Mouse (Mus musculus): ENCODE data around the gene Fcgr1. TPM values are rescaled to one million over a fixed set of nuclear protein-coding genes. Genes with fewer than 3 reads are reported as not detected.
"Not testable (repeated sequence)": the region's sequence is repeated elsewhere in the genome, so short reads cannot be mapped to it uniquely, and the experiment has no call there.

Gene Fcgr1
- total and polyA plus RNA-seq, 2 experiments from 2014 or later, result 1.5 to 5.7 TPM

DNA sequence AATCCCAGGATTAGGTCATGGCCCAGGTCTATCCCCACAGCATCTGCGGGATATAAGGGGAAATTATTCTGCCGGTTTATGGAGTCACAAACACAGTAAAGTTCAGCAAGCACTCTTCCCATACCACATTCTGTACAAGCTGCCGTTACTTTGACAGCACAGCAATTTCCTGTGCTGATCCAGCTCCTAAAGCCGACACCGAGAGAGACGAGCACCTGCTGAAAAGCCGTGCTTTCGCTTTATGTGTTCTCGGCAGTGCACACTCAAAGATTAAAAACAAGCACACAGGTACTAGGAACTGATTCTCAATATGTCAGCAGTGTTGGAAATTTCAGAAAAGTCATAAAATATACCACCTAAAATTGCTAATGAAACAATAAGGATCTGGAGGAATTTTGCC lies 12.7 kb upstream of the Fcgr1 start:
- Histone ChIP-seq H3K27ac (ENCODE audit: low read depth, low read length) (no peak overlapping the region), H3K4me1 (ENCODE audit: insufficient read depth) (no peaks in the 10 kb centered on the region), H3K9me3 (ENCODE audit: low read length) (no peaks in the 10 kb centered on the region), H3K36me3 (ENCODE audit: insufficient read depth) (no peaks in the 10 kb centered on the region), H3K9ac (no peak overlapping the region), H3K4me3 (ENCODE audit: low read depth, low read length) (no peak overlapping the region), H3K27me3 (ENCODE audit: insufficient read depth, low read length) (peaks cover 5% of the 10 kb centered on the region; the same call in 1 of the 2 replicates), H3K4me2 (ENCODE audit: low read depth) (no peak overlapping the region)
- DNase-seq (no peak), ATAC-seq (no peak)
- no peak for TF ChIP-seq CTCF (IDR thresholded peaks at IDR 0.05; ENCODE audit: low read depth)
- 79% methylated on average over 9 of the region's 9 CpGs for WGBS

DNA sequence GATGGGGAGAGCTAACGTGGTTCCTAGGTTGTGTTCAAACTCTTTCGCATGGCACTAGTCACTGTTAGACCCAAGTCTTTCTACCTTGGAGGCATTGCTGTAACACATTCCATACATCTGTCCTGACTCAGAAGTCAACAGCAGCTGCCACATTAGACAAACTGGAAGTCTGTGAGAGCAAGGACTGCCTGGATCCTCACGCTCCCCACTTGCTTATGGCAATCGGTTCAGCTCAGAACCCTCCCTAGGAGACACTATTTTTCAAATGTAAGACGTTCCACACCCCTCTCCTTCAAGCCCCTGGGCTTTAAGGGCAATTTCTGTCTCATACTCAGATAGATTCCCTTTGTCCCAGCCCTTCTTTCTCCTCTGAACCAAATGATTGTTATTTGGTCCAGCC lies 8.3 kb upstream of the Fcgr1 start:
- no peak for DNase-seq
- ATAC-seq, result no peak
- H3K36me3 ChIP-seq (ENCODE audit: insufficient read depth), result no peaks in the 10 kb centered on the region
- H3K4me1 ChIP-seq (ENCODE audit: insufficient read depth), result no peaks in the 10 kb centered on the region
- H3K4me3 ChIP-seq (ENCODE audit: low read depth, low read length), result no peak overlapping the region
- TF ChIP-seq CTCF (IDR thresholded peaks at IDR 0.05; ENCODE audit: low read depth), result no peak
- peaks cover 5% of the 10 kb centered on the region; the same call in 1 of the 2 replicates for H3K27me3 ChIP-seq (ENCODE audit: insufficient read depth, low read length)
- no peak overlapping the region for H3K27ac ChIP-seq (ENCODE audit: low read depth, low read length)
- no peak overlapping the region for H3K4me2 ChIP-seq (ENCODE audit: low read depth)
- WGBS, result 84% methylated on average over 5 of the region's 5 CpGs
- no peak overlapping the region for H3K9ac ChIP-seq
- H3K9me3 ChIP-seq (ENCODE audit: low read length), result no peaks in the 10 kb centered on the region

DNA sequence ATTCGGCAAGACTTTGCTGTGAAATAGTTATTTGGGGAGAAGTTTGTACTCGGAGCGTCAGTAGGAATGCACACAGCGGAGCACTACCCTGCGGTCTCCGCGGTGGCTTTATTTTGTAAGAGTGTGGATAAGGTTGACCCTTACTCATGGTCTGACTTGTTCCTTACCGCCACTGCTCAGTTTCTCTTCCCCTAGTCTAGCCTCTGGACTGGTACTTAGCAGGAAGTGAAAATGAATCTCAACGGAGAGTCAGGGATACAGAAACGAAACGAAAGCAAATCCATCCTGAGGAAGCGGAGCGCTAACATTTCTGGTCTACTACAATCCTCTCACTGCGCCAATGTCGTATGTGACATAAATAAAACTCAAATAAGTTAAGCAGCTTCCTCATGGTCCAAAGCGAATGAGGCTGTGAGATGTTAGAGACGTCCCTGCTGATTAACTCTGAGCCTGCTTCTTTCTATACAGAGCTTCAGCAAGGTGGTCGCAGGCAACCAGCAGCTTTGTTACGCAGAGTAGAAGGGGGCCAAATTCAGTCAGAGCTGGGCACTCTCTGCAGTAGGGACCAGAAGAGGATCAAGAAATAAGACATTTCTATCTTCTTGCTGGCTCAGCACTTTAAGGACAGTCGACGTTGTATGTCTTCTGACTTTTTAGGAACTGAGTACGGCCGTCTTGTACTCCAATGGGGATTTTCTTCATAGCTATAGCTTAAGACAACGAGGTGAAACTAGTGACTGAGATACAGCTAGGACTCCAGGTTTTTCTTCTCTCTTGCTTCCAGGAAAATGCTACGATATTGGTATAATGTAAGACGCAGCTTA lies 7.1 kb upstream of the Fcgr1 start:
- H3K36me3 ChIP-seq (ENCODE audit: insufficient read depth), result no peaks in the 10 kb centered on the region
- peaks cover 5% of the 10 kb centered on the region; the same call in 1 of the 2 replicates for H3K27me3 ChIP-seq (ENCODE audit: insufficient read depth, low read length)
- no peak for ATAC-seq
- no peak overlapping the region for H3K4me3 ChIP-seq (ENCODE audit: low read depth, low read length)
- H3K4me1 ChIP-seq (ENCODE audit: insufficient read depth), result no peaks in the 10 kb centered on the region
- DNase-seq, result no peak
- no peak overlapping the region for H3K4me2 ChIP-seq (ENCODE audit: low read depth)
- no peaks in the 10 kb centered on the region for H3K9me3 ChIP-seq (ENCODE audit: low read length)
- H3K27ac ChIP-seq (ENCODE audit: low read depth, low read length), result no peak overlapping the region
- no peak for TF ChIP-seq CTCF (IDR thresholded peaks at IDR 0.05; ENCODE audit: low read depth)
- H3K9ac ChIP-seq, result no peak overlapping the region
- 77% methylated on average over 26 of the region's 26 CpGs for WGBS

DNA sequence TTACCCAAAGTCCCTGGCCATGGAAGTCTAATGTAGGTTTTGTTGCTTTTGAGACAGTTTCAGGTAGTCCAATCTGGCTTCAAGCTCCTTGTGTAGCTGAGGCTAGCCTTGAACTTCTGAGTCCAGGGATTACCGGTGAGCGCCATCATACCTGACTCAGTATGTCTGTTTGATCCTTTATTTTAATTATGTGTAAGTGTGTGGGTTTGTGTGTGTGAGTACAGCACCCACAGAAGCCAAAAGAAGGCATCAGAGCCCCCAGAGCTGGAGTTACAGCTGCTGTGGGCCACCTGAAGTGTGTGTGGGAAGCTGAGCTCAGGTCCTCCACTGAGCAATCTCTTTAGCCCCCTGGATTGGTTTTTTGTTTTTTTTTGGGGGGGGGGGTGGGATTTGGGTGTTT lies 5.8 kb upstream of the Fcgr1 start:
- Histone ChIP-seq H3K9ac (no peak overlapping the region), H3K9me3 (ENCODE audit: low read length) (no peaks in the 10 kb centered on the region), H3K27me3 (ENCODE audit: insufficient read depth, low read length) (peaks cover 5% of the 10 kb centered on the region; the same call in 1 of the 2 replicates), H3K4me2 (ENCODE audit: low read depth) (no peak overlapping the region), H3K36me3 (ENCODE audit: insufficient read depth) (no peaks in the 10 kb centered on the region), H3K27ac (ENCODE audit: low read depth, low read length) (no peak overlapping the region), H3K4me1 (ENCODE audit: insufficient read depth) (no peaks in the 10 kb centered on the region), H3K4me3 (ENCODE audit: low read depth, low read length) (no peak overlapping the region)
- TF ChIP-seq CTCF (IDR thresholded peaks at IDR 0.05; ENCODE audit: low read depth), result no peak
- ATAC-seq (no peak), DNase-seq (no peak)
- WGBS, result 95% methylated on average over 2 of the region's 2 CpGs

- no peak overlapping the region for H3K9ac ChIP-seq
- ATAC-seq, result no peak
- peaks cover 5% of the 10 kb centered on the region; the same call in 1 of the 2 replicates for H3K27me3 ChIP-seq (ENCODE audit: insufficient read depth, low read length)
- 89% methylated on average over 4 of the region's 4 CpGs for WGBS
- no peak overlapping the region for H3K4me3 ChIP-seq (ENCODE audit: low read depth, low read length)
- no peaks in the 10 kb centered on the region for H3K36me3 ChIP-seq (ENCODE audit: insufficient read depth)
- no peak for DNase-seq
- no peak overlapping the region for H3K27ac ChIP-seq (ENCODE audit: low read depth, low read length)
- no peaks in the 10 kb centered on the region for H3K9me3 ChIP-seq (ENCODE audit: low read length)
- H3K4me2 ChIP-seq (ENCODE audit: low read depth), result no peak overlapping the region
- TF ChIP-seq CTCF (IDR thresholded peaks at IDR 0.05; ENCODE audit: low read depth), result no peak
- no peaks in the 10 kb centered on the region for H3K4me1 ChIP-seq (ENCODE audit: insufficient read depth)
These were observed 4.6 kb upstream of the Fcgr1 start for GRCm38 (mm10) chr3:96298360-96298759.

GRCm38 (mm10) chr3:96293368-96293767 lies 401 bp downstream of the Fcgr1 start:
- Histone ChIP-seq H3K36me3 (ENCODE audit: insufficient read depth) (no peaks in the 10 kb centered on the region), H3K9me3 (ENCODE audit: low read length) (no peaks in the 10 kb centered on the region), H3K9ac (no peak overlapping the region), H3K4me1 (ENCODE audit: insufficient read depth) (no peaks in the 10 kb centered on the region), H3K4me2 (ENCODE audit: low read depth) (no peak overlapping the region), H3K4me3 (ENCODE audit: low read depth, low read length) (no peak overlapping the region), H3K27ac (ENCODE audit: low read depth, low read length) (no peak overlapping the region), H3K27me3 (ENCODE audit: insufficient read depth, low read length) (no peaks in the 10 kb centered on the region)
- DNase-seq, result no peak
- no peak for ATAC-seq
- 47% methylated on average over 5 of the region's 5 CpGs for WGBS
- TF ChIP-seq CTCF (IDR thresholded peaks at IDR 0.05; ENCODE audit: low read depth), result no peak

DNA sequence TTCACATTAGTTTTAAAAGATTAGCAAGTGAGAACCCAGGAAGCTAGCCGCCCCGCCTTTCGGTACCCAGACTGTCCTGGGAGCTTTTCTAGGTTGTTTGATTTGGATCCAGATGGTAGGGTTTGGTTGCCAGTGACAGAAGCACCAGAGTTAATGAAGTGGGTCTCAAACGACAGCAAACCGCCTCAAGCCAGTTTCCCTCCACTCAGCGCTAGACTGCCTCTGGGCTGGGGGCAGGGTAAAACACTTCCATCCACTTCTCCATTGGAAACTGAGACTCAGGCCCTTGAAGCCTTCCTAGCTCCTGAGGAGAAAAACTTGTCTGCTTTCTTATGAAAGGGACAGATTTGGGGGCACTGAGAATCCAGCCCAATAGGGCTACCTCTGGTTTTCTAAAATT lies 1.1 kb downstream of the Fcgr1 start:
- Histone ChIP-seq H3K9ac (no peak overlapping the region), H3K4me2 (ENCODE audit: low read depth) (no peak overlapping the region), H3K4me1 (ENCODE audit: insufficient read depth) (no peaks in the 10 kb centered on the region), H3K27me3 (ENCODE audit: insufficient read depth, low read length) (no peaks in the 10 kb centered on the region), H3K27ac (ENCODE audit: low read depth, low read length) (no peak overlapping the region), H3K36me3 (ENCODE audit: insufficient read depth) (no peaks in the 10 kb centered on the region), H3K4me3 (ENCODE audit: low read depth, low read length) (no peak overlapping the region), H3K9me3 (ENCODE audit: low read length) (no peaks in the 10 kb centered on the region)
- ATAC-seq (no peak), DNase-seq (no peak)
- 65% methylated on average over 6 of the region's 6 CpGs for WGBS
- no peak for TF ChIP-seq CTCF (IDR thresholded peaks at IDR 0.05; ENCODE audit: low read depth)

DNA sequence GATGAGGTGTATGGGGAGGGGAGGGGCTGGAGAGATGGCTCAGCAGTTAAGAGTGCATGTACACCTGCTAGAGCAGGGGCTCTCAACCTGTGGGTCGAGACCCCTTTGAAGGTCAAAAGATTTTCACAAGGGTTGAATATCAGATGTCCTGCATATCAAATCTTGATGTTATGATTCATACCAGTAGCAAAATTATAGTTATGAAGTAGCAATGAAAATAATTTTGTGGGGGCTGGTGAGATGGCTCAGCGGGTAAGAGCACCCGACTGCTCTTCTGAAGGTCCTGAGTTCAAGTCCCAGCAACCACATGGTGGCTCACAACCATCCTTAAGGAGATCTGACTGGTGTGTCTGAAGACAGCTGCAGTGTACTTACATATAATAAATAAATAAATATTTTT lies 3.0 kb downstream of the Fcgr1 start:
- not testable (repeated sequence) for H3K9me3 ChIP-seq (ENCODE audit: low read length); H3K27me3 ChIP-seq (ENCODE audit: insufficient read depth, low read length); ATAC-seq; H3K9ac ChIP-seq; H3K27ac ChIP-seq (ENCODE audit: low read depth, low read length); H3K4me3 ChIP-seq (ENCODE audit: low read depth, low read length); DNase-seq; H3K4me2 ChIP-seq (ENCODE audit: low read depth); H3K36me3 ChIP-seq (ENCODE audit: insufficient read depth); H3K4me1 ChIP-seq (ENCODE audit: insufficient read depth)
- 98% methylated on average over 3 of the region's 3 CpGs for WGBS
